Mouse (Mus musculus): ENCODE measurements around the gene Psmb3.

The Psmb3 gene

GRCm38 (mm10) chr11:97753277-97753676, 50.1 kb downstream of the Psmb3 start:
- DNase-seq (ENCODE audit: low read depth, low spot score) = no peak

- no peak for DNase-seq (ENCODE audit: low read depth, low spot score)
Observed at GRCm38 (mm10) chr11:97758125-97758524, 54.9 kb downstream of the Psmb3 start.

- no peak for DNase-seq (ENCODE audit: low read depth, low spot score)
Observed at GRCm38 (mm10) chr11:97758942-97759341, 55.7 kb downstream of the Psmb3 start.

GRCm38 (mm10) chr11:97761638-97762037, 58.4 kb downstream of the Psmb3 start:
- DNase-seq (ENCODE audit: low read depth, low spot score) = no peak

Measured in retina, adult 2 months (tissue).